Mouse (Mus musculus) hindbrain, embryonic 14.5 days (tissue): Measurements from ENCODE around the gene Grin2a. TPM values are rescaled to one million over a fixed set of nuclear protein-coding genes. Genes with fewer than 3 reads are reported as not detected.
A peak's percentile ranks its signal among the peaks of the same experiment; 100 is the strongest.

Experiments used
- ATAC-seq: fragments of 200-750 bp; cut with Nextera tagmentation; 2 replicates; pipeline ENCODE4 v1.8.0; 2017; ENCODE audit warnings: moderate number of reproducible peaks, mild to moderate bottlenecking, moderate TSS enrichment, moderate library complexity; ENCODE audit not compliant: low FRiP score
- DNase-seq: peaks from one replicate; pipeline ENCODE4 v3.0.0-alpha.2; 2015; ENCODE audit warnings: low spot score
- H3K27ac ChIP-seq: fragments of 300-500 bp; sonication (generic); 2 replicates; pipeline ENCODE4 v1.5.1; 2014; ENCODE audit warnings: mild to moderate bottlenecking, moderate library complexity
- H3K27me3 ChIP-seq: fragments of 300-500 bp; sonication (generic); 2 replicates; pipeline ENCODE4 v1.6.1; 2014; ENCODE audit warnings: mild to moderate bottlenecking, low read length, mixed read lengths; ENCODE audit not compliant: control insufficient read depth, insufficient read depth
- H3K36me3 ChIP-seq: fragments of 300-500 bp; sonication (generic); replicated peaks from 2 replicates; pipeline ENCODE4 v1.6.1; 2014; ENCODE audit not compliant: control insufficient read depth, insufficient read depth
- H3K4me1 ChIP-seq: fragments of 300-500 bp; sonication (generic); replicated peaks from 2 replicates; pipeline ENCODE4 v1.6.1; 2014; ENCODE audit warnings: antibody characterized with exemption, low read length, mixed read lengths; ENCODE audit not compliant: control insufficient read depth, insufficient read depth
- H3K4me2 ChIP-seq: fragments of 300-500 bp; sonication (generic); replicated peaks from 2 replicates; pipeline ENCODE4 v1.6.1; 2014; ENCODE audit warnings: mild to moderate bottlenecking, moderate library complexity
- H3K4me3 ChIP-seq: fragments of 300-500 bp; sonication (generic); replicated peaks from 2 replicates; pipeline ENCODE4 v1.5.1; 2014; ENCODE audit warnings: mild to moderate bottlenecking, low read length
- H3K9ac ChIP-seq: fragments of 300-500 bp; sonication (generic); 2 replicates; pipeline ENCODE4 v1.6.1; 2014
- H3K9me3 ChIP-seq: fragments of 300-500 bp; sonication (generic); 2 replicates; pipeline ENCODE4 v1.6.1; 2016; ENCODE audit warnings: low read length; ENCODE audit not compliant: control insufficient read depth
- WGBS: fragments of 180-500 bp; shearing (Covaris S2); extraction: QIAGEN DNeasy Blood & Tissue Kit; methylation state at CpG from one replicate; pipeline ENCODE4 v1.1.7; 2014; 5-methylcytosine and 5-hydroxymethylcytosine counted together
- polyA plus RNA-seq: library from polyadenylated mRNA; unstranded; fragments of >200 nt; fragmentation: Nextera tagmentation; extraction: Ambion mirVana; gene quantifications from 2 replicates; pipeline ENCODE4 v1.2.1, GENCODE M21; 2014

The Grin2a gene
- polyA plus RNA-seq, 1 experiment from 2014 or later: 6.9 TPM

GRCm38 (mm10) chr16:9672390-9672789 is 323.0 kb downstream of the Grin2a start:
- WGBS: 24% methylated on average over 2 of the region's 2 CpGs
- DNase-seq (no peak), ATAC-seq (peak; percentile 83)
- H3K36me3 ChIP-seq: no peaks in the 10 kb centered on the region
- H3K9ac ChIP-seq: no peak overlapping the region
- no peak overlapping the region for H3K4me3 ChIP-seq
- no peaks in the 10 kb centered on the region for H3K9me3 ChIP-seq
- no peaks in the 10 kb centered on the region for H3K27me3 ChIP-seq
- H3K4me2 ChIP-seq: no peak overlapping the region
- H3K27ac ChIP-seq: no peak overlapping the region
- H3K4me1 ChIP-seq: peaks cover 9% of the 10 kb centered on the region; the same call in 1 of the 2 replicates

GRCm38 (mm10) chr16:9671222-9671621 is 324.1 kb downstream of the Grin2a start:
- no peak overlapping the region for H3K4me3 ChIP-seq
- no peaks in the 10 kb centered on the region for H3K36me3 ChIP-seq
- H3K27me3 ChIP-seq: no peaks in the 10 kb centered on the region
- peaks cover 9% of the 10 kb centered on the region; the same call in 1 of the 2 replicates for H3K4me1 ChIP-seq
- no peak overlapping the region for H3K4me2 ChIP-seq
- DNase-seq (no peak), ATAC-seq (no peak)
- WGBS: 80% methylated on average over 1 of the region's 1 CpGs
- H3K9me3 ChIP-seq: no peaks in the 10 kb centered on the region
- no peak overlapping the region for H3K27ac ChIP-seq
- no peak overlapping the region for H3K9ac ChIP-seq

GRCm38 (mm10) chr16:9670750-9671161 is 324.6 kb downstream of the Grin2a start:
- H3K9ac ChIP-seq: no peak overlapping the region
- no peak overlapping the region for H3K27ac ChIP-seq
- DNase-seq (no peak), ATAC-seq (no peak)
- peaks cover 9% of the 10 kb centered on the region; the same call in 1 of the 2 replicates for H3K4me1 ChIP-seq
- no peaks in the 10 kb centered on the region for H3K36me3 ChIP-seq
- no peak overlapping the region for H3K4me3 ChIP-seq
- H3K4me2 ChIP-seq: no peak overlapping the region
- WGBS: 52% methylated on average over 6 of the region's 6 CpGs
- H3K27me3 ChIP-seq: no peaks in the 10 kb centered on the region
- H3K9me3 ChIP-seq: no peaks in the 10 kb centered on the region

GRCm38 (mm10) chr16:9665896-9666295 is 329.5 kb downstream of the Grin2a start:
- WGBS: 96% methylated on average over 4 of the region's 4 CpGs
- ATAC-seq: no peak

GRCm38 (mm10) chr16:9664060-9664459 is 331.3 kb downstream of the Grin2a start:
- H3K9ac ChIP-seq: no peak overlapping the region
- H3K27ac ChIP-seq: no peak overlapping the region
- H3K4me1 ChIP-seq: no peaks in the 10 kb centered on the region
- no peak for DNase-seq
- no peak for ATAC-seq
- no peak overlapping the region for H3K4me2 ChIP-seq
- H3K36me3 ChIP-seq: no peaks in the 10 kb centered on the region
- no peak overlapping the region for H3K4me3 ChIP-seq
- H3K27me3 ChIP-seq: no peaks in the 10 kb centered on the region
- WGBS: 82% methylated on average over 3 of the region's 3 CpGs
- H3K9me3 ChIP-seq: no peaks in the 10 kb centered on the region

More at GRCm38 (mm10) chr16:9665896-9666295, 329.5 kb downstream of the Grin2a start:
- DNase-seq: no peak
- Histone ChIP-seq H3K27ac (no peak overlapping the region), H3K9me3 (no peaks in the 10 kb centered on the region), H3K4me3 (no peak overlapping the region), H3K4me2 (no peak overlapping the region), H3K4me1 (no peaks in the 10 kb centered on the region), H3K9ac (no peak overlapping the region), H3K27me3 (no peaks in the 10 kb centered on the region), H3K36me3 (no peaks in the 10 kb centered on the region)

- no peak for ATAC-seq
- H3K27ac ChIP-seq: no peak overlapping the region
Measured at GRCm38 (mm10) chr16:9663508-9663907, 331.9 kb downstream of the Grin2a start.

GRCm38 (mm10) chr16:9625652-9626444 is 369.5 kb downstream of the Grin2a start:
- Histone ChIP-seq H3K9me3 (no peaks in the 10 kb centered on the region), H3K36me3 (no peaks in the 10 kb centered on the region), H3K4me3 (no peak overlapping the region), H3K4me1 (no peaks in the 10 kb centered on the region), H3K27me3 (no peaks in the 10 kb centered on the region), H3K27ac (no peak overlapping the region), H3K4me2 (no peak overlapping the region), H3K9ac (no peak overlapping the region)
- ATAC-seq: no peak
- DNase-seq: no peak
- WGBS: 87% methylated on average over 10 of the region's 10 CpGs

More at GRCm38 (mm10) chr16:9663508-9663907, 331.9 kb downstream of the Grin2a start:
- Histone ChIP-seq H3K4me3 (no peak overlapping the region), H3K9me3 (no peaks in the 10 kb centered on the region), H3K27me3 (no peaks in the 10 kb centered on the region), H3K4me1 (no peaks in the 10 kb centered on the region), H3K36me3 (no peaks in the 10 kb centered on the region), H3K4me2 (no peak overlapping the region), H3K9ac (no peak overlapping the region)
- no peak for DNase-seq
- 99% methylated on average over 2 of the region's 2 CpGs for WGBS

GRCm38 (mm10) chr16:9624346-9624745 is 371.0 kb downstream of the Grin2a start:
- no peaks in the 10 kb centered on the region for H3K27me3 ChIP-seq
- no peak overlapping the region for H3K4me2 ChIP-seq
- no peak overlapping the region for H3K4me3 ChIP-seq
- ATAC-seq (no peak), DNase-seq (no peak)
- H3K27ac ChIP-seq: no peak overlapping the region
- WGBS: 88% methylated on average over 2 of the region's 2 CpGs
- no peak overlapping the region for H3K9ac ChIP-seq
- H3K4me1 ChIP-seq: no peaks in the 10 kb centered on the region
- H3K36me3 ChIP-seq: no peaks in the 10 kb centered on the region
- no peaks in the 10 kb centered on the region for H3K9me3 ChIP-seq

GRCm38 (mm10) chr16:9618206-9618605 is 377.2 kb downstream of the Grin2a start:
- Histone ChIP-seq H3K4me3 (no peak overlapping the region), H3K4me1 (no peaks in the 10 kb centered on the region), H3K36me3 (no peaks in the 10 kb centered on the region), H3K27ac (no peak overlapping the region), H3K4me2 (no peak overlapping the region), H3K9ac (no peak overlapping the region), H3K27me3 (no peaks in the 10 kb centered on the region), H3K9me3 (no peaks in the 10 kb centered on the region)
- DNase-seq: no peak
- ATAC-seq: no peak
- 44% methylated on average over 2 of the region's 2 CpGs for WGBS
